Mouse (Mus musculus): ENCODE results near the gene Parn. TPM values are rescaled to one million over a fixed set of nuclear protein-coding genes. Genes with fewer than 3 reads are reported as not detected.

Parn gene
- polyA plus RNA-seq, 1 experiment from 2014 or later: 40.6 TPM

- Histone ChIP-seq H3K36me3 (ENCODE audit: control insufficient read depth, insufficient read depth, low read length) (no peaks in the 10 kb centered on the region), H3K4me3 (ENCODE audit: low read depth, low read length) (no peak overlapping the region), H3K27ac (ENCODE audit: low read depth) (no peak overlapping the region), H3K9ac (ENCODE audit: low read length) (no peak overlapping the region), H3K27me3 (replicated peaks; ENCODE audit: control insufficient read depth, insufficient read depth, low read length) (no peaks in the 10 kb centered on the region), H3K4me2 (ENCODE audit: low read length) (no peak overlapping the region), H3K4me1 (replicated peaks; ENCODE audit: control insufficient read depth, insufficient read depth, low read length) (no peaks in the 10 kb centered on the region), H3K9me3 (ENCODE audit: control insufficient read depth, low read length) (no peaks in the 10 kb centered on the region)
- no peak for ATAC-seq (replicated peaks; ENCODE audit: low FRiP score, low TSS enrichment, low read depth)
- DNase-seq (ENCODE audit: low spot score): no peak
- 61% methylated on average over 5 of the region's 5 CpGs for WGBS
These were observed 162.9 kb downstream of the Parn start for GRCm38 (mm10) chr16:13505055-13505454.

DNA sequence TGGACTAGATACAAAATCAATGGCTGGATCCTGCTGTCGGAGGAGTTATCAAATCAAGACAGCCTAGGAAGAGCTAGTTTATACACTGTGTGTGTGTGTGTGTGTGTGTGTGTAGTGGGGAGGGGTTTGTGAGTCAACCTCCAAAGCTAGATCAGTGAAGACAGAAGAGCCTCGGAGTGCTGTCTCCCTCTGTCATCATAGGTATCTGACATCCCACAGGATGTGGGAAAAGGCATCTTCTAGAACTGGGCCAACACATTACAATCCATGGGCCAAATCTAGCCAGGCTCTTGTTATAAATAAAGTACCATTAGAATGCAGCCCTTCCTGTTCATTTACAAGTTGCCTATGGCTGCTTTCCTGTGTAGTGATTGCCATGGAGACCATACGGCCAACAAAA lies 163.5 kb downstream of the Parn start:
- Histone ChIP-seq H3K9ac (ENCODE audit: low read length) (no peak overlapping the region), H3K27ac (ENCODE audit: low read depth) (no peak overlapping the region), H3K4me1 (replicated peaks; ENCODE audit: control insufficient read depth, insufficient read depth, low read length) (no peaks in the 10 kb centered on the region), H3K4me3 (ENCODE audit: low read depth, low read length) (no peak overlapping the region), H3K4me2 (ENCODE audit: low read length) (no peak overlapping the region), H3K9me3 (ENCODE audit: control insufficient read depth, low read length) (no peaks in the 10 kb centered on the region), H3K36me3 (ENCODE audit: control insufficient read depth, insufficient read depth, low read length) (no peaks in the 10 kb centered on the region), H3K27me3 (replicated peaks; ENCODE audit: control insufficient read depth, insufficient read depth, low read length) (no peaks in the 10 kb centered on the region)
- DNase-seq (ENCODE audit: low spot score): no peak
- 81% methylated on average over 3 of the region's 3 CpGs for WGBS
- no peak for ATAC-seq (replicated peaks; ENCODE audit: low FRiP score, low TSS enrichment, low read depth)

GRCm38 (mm10) chr16:13498923-13499322 lies 169.0 kb downstream of the Parn start:
- Histone ChIP-seq H3K27ac (ENCODE audit: low read depth) (no peak overlapping the region), H3K4me3 (ENCODE audit: low read depth, low read length) (no peak overlapping the region), H3K9ac (ENCODE audit: low read length) (no peak overlapping the region), H3K36me3 (ENCODE audit: control insufficient read depth, insufficient read depth, low read length) (no peaks in the 10 kb centered on the region), H3K4me2 (ENCODE audit: low read length) (no peak overlapping the region), H3K27me3 (replicated peaks; ENCODE audit: control insufficient read depth, insufficient read depth, low read length) (no peaks in the 10 kb centered on the region), H3K4me1 (replicated peaks; ENCODE audit: control insufficient read depth, insufficient read depth, low read length) (no peaks in the 10 kb centered on the region), H3K9me3 (ENCODE audit: control insufficient read depth, low read length) (no peaks in the 10 kb centered on the region)
- DNase-seq (ENCODE audit: low spot score) (no peak), ATAC-seq (replicated peaks; ENCODE audit: low FRiP score, low TSS enrichment, low read depth) (no peak)
- WGBS: 74% methylated on average over 3 of the region's 3 CpGs

DNA sequence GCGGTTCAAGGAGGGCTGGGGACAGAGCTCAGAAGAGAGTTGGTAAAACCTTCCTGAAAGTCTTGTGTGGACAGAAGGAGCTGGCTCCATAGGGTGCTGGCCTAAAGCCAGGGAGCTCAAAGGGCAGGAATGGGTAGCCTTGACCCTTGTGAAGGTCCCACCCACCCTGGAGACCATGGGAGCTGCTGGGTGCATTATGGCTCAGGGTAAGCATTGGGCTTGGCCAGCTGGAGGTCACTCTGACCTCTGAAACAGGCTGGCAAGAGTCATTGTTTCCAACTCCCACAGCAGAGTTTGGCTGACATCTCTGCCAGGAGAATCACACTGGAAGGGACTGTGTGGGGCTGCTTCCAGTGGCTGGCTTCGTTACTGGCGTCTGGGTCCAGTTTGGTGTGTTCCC lies 174.0 kb downstream of the Parn start:
- Histone ChIP-seq H3K27ac (ENCODE audit: low read depth) (no peak overlapping the region), H3K36me3 (ENCODE audit: control insufficient read depth, insufficient read depth, low read length) (no peaks in the 10 kb centered on the region), H3K9me3 (ENCODE audit: control insufficient read depth, low read length) (no peaks in the 10 kb centered on the region), H3K4me1 (replicated peaks; ENCODE audit: control insufficient read depth, insufficient read depth, low read length) (no peaks in the 10 kb centered on the region), H3K27me3 (replicated peaks; ENCODE audit: control insufficient read depth, insufficient read depth, low read length) (no peaks in the 10 kb centered on the region), H3K4me3 (ENCODE audit: low read depth, low read length) (no peak overlapping the region), H3K9ac (ENCODE audit: low read length) (no peak overlapping the region), H3K4me2 (ENCODE audit: low read length) (no peak overlapping the region)
- ATAC-seq (replicated peaks; ENCODE audit: low FRiP score, low TSS enrichment, low read depth) (no peak), DNase-seq (ENCODE audit: low spot score) (no peak)
- 87% methylated on average over 3 of the region's 3 CpGs for WGBS

- Histone ChIP-seq H3K4me3 (ENCODE audit: low read depth, low read length) (no peak overlapping the region), H3K4me1 (replicated peaks; ENCODE audit: control insufficient read depth, insufficient read depth, low read length) (no peaks in the 10 kb centered on the region), H3K4me2 (ENCODE audit: low read length) (no peak overlapping the region), H3K27ac (ENCODE audit: low read depth) (no peak overlapping the region), H3K9ac (ENCODE audit: low read length) (no peak overlapping the region), H3K27me3 (replicated peaks; ENCODE audit: control insufficient read depth, insufficient read depth, low read length) (no peaks in the 10 kb centered on the region), H3K9me3 (ENCODE audit: control insufficient read depth, low read length) (no peaks in the 10 kb centered on the region), H3K36me3 (ENCODE audit: control insufficient read depth, insufficient read depth, low read length) (no peaks in the 10 kb centered on the region)
- WGBS: 73% methylated on average over 3 of the region's 3 CpGs
- ATAC-seq (replicated peaks; ENCODE audit: low FRiP score, low TSS enrichment, low read depth) (no peak), DNase-seq (ENCODE audit: low spot score) (no peak)
These were observed 175.0 kb downstream of the Parn start for GRCm38 (mm10) chr16:13492996-13493395.

DNA sequence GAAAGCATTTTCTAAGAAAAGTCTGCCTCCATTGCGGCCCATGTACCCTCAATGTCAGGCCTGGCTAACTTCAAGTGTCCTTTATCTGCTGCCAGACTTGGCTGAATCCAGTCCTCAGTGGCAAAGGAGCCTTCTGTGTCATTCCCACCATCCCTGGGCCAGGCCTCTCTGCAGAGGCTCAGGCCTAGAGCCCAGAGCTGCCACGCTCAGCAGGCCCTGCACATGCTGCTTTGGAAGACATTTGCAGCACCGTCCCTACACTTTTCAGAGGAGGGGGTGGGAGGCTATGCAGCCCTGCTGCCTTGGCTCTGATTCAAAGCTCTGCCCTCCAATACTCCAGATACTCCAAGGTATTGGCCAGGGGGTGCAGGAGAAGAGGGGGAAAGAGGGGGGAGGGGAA lies 176.2 kb downstream of the Parn start:
- ATAC-seq (replicated peaks; ENCODE audit: low FRiP score, low TSS enrichment, low read depth): no peak
- no peak for DNase-seq (ENCODE audit: low spot score)

More for the DNA sequence above, 176.2 kb downstream of the Parn start:
- Histone ChIP-seq H3K27me3 (replicated peaks; ENCODE audit: control insufficient read depth, insufficient read depth, low read length) (no peaks in the 10 kb centered on the region), H3K4me3 (ENCODE audit: low read depth, low read length) (no peak overlapping the region), H3K4me1 (replicated peaks; ENCODE audit: control insufficient read depth, insufficient read depth, low read length) (no peaks in the 10 kb centered on the region), H3K36me3 (ENCODE audit: control insufficient read depth, insufficient read depth, low read length) (no peaks in the 10 kb centered on the region), H3K4me2 (ENCODE audit: low read length) (no peak overlapping the region), H3K27ac (ENCODE audit: low read depth) (no peak overlapping the region), H3K9me3 (ENCODE audit: control insufficient read depth, low read length) (no peaks in the 10 kb centered on the region), H3K9ac (ENCODE audit: low read length) (no peak overlapping the region)
- WGBS: 67% methylated on average over 3 of the region's 3 CpGs

Other genes starting within 250 kb of the Parn start
- 43.3 and 50.1 TPM in 2 replicates for gene Bfar, start 3.7 kb upstream of the Parn start, polyA plus RNA-seq (2014; fragmentation: Nextera tagmentation; extraction: Ambion mirVana)
- 5.5 and 6.0 TPM in 2 replicates for gene 3110001I22Rik, start 3.8 kb upstream of the Parn start, polyA plus RNA-seq (2014; fragmentation: Nextera tagmentation; extraction: Ambion mirVana)
- 0.31 and 0.46 TPM in 2 replicates for gene Pla2g10, start 62.8 kb upstream of the Parn start, polyA plus RNA-seq (2014; fragmentation: Nextera tagmentation; extraction: Ambion mirVana)
- 54.4 and 59.1 TPM in 2 replicates for gene Rrn3, start 112.5 kb upstream of the Parn start, polyA plus RNA-seq (2014; fragmentation: Nextera tagmentation; extraction: Ambion mirVana)
- gene Ntan1, start 150.7 kb upstream of the Parn start, polyA plus RNA-seq (2014; fragmentation: Nextera tagmentation; extraction: Ambion mirVana): 158 and 173 TPM in 2 replicates
- gene Pdxdc1, start 235.0 kb upstream of the Parn start, polyA plus RNA-seq (2014; fragmentation: Nextera tagmentation; extraction: Ambion mirVana): 92.9 and 99.7 TPM in 2 replicates
- gene Mpv17l, start 235.0 kb upstream of the Parn start, polyA plus RNA-seq (2014; fragmentation: Nextera tagmentation; extraction: Ambion mirVana): 8.1 and 8.3 TPM in 2 replicates